In the genomic region with DNA sequence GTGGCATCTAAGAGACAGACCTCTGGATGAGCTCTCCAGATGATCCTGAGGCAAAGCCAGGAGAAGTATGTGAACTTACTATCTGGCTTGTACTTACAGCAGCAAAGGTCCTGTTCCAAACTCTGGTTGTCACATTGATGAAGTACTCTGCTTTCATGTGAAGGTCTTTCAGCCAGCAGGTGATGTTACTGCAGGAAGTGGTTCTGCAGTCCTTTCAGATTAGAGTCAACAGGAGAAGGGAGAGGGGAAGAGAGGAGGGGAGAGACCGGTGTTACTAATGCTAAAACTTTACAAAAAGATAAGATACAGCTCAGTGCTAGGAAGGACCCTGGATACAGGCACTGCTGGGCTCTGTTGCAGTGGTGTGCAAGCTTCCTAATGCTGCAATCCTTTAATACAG, we compare ENCODE assay signal across 16 mouse cellular contexts.
"Had no signal": no experiment of that assay in that cellular context is flagged by ENCODE, and none has a peak within 500 bp of the region (broad histone marks: within the 10 kb centered on the region; RNA-seq: fewer than 3 reads in every experiment).

No protein-coding gene starts in this region.

- H3K9ac ChIP-seq: liver, embryonic 15.5 days; liver, postnatal 0 days; lung, embryonic 14.5 days; midbrain, embryonic 13.5 days; midbrain, embryonic 15.5 days; neural tube, embryonic 13.5 days had no signal

- H3K36me3 ChIP-seq: liver, embryonic 15.5 days; midbrain, embryonic 13.5 days; midbrain, embryonic 15.5 days; neural tube, embryonic 13.5 days had no signal

- H3K27me3 ChIP-seq: liver, embryonic 15.5 days; megakaryocyte, embryonic 14.5 days; midbrain, embryonic 13.5 days; midbrain, embryonic 15.5 days; neural tube, embryonic 13.5 days had no signal

- H3K4me1 ChIP-seq: midbrain, embryonic 15.5 days had no signal

- H3K27ac ChIP-seq: liver, embryonic 15.5 days; macrophage; midbrain, embryonic 13.5 days; midbrain, embryonic 15.5 days; neural tube, embryonic 13.5 days had no signal

- DNase-seq: liver, postnatal 0 days; lung, embryonic 14.5 days; lung, postnatal 10 days; lung, postnatal 36 days; right cerebral cortex, postnatal 14 days; spleen, adult 18-20 months; thymus, adult 2 months; thymus, postnatal 25 days; thymus, postnatal 4 days had no signal

- H3K9me3 ChIP-seq: liver, embryonic 15.5 days; megakaryocyte, embryonic 14.5 days; midbrain, embryonic 13.5 days; midbrain, embryonic 15.5 days; neural tube, embryonic 13.5 days had no signal

- H3K4me3 ChIP-seq: liver, embryonic 15.5 days; megakaryocyte, embryonic 14.5 days; midbrain, embryonic 13.5 days; midbrain, embryonic 15.5 days; neural tube, embryonic 13.5 days had no signal

- H3K4me2 ChIP-seq: liver, embryonic 15.5 days; lung, embryonic 14.5 days; midbrain, embryonic 11.5 days; midbrain, embryonic 13.5 days; midbrain, embryonic 15.5 days; neural tube, embryonic 13.5 days had no signal

- ATAC-seq: liver, postnatal 0 days; midbrain, embryonic 13.5 days; midbrain, embryonic 15.5 days had no signal
